Mouse (Mus musculus) cortical plate, adult 2 months (tissue): Measurements from ENCODE around the gene Glis3. TPM values are rescaled to one million over a fixed set of nuclear protein-coding genes. Genes with fewer than 3 reads are reported as not detected.
A peak's percentile ranks its signal among the peaks of the same experiment; 100 is the strongest.

ENCODE experiments used
- H3K27ac ChIP-seq: fragments of 200-500 bp; 2 replicates; pipeline ENCODE4 v1.5.1; 2012; ENCODE audit warnings: low read length, control low read depth, inconsistent platforms; ENCODE audit not compliant: insufficient read depth
- H3K4me1 ChIP-seq: fragments of 200-500 bp; 2 replicates; pipeline ENCODE4 v1.6.1; 2011; ENCODE audit warnings: low read length; ENCODE audit not compliant: control insufficient read depth, insufficient read depth
- H3K4me3 ChIP-seq: fragments of 200-500 bp; 2 replicates; pipeline ENCODE4 v1.5.1; 2011; ENCODE audit warnings: mild to moderate bottlenecking, low read length, control low read depth; ENCODE audit not compliant: insufficient read depth
- CTCF ChIP-seq: fragments of 200-500 bp; IDR thresholded peaks from 2 replicates; pipeline ENCODE4 v1.5.1; 2011; ENCODE audit warnings: mild to moderate bottlenecking, control low read depth, low read length; ENCODE audit not compliant: insufficient read depth; ENCODE audit errors: extremely low read depth
- POLR2A ChIP-seq: fragments of 200-500 bp; IDR thresholded peaks from 2 replicates; pipeline ENCODE4 v1.6.1; 2011; ENCODE audit warnings: mild to moderate bottlenecking, low read length, control low read depth; ENCODE audit not compliant: insufficient read depth; ENCODE audit errors: extremely low read depth
- polyA plus RNA-seq: library from polyadenylated mRNA; depleted of rRNA; stranded (reverse); fragments of >200 nt; gene quantifications from 2 replicates; pipeline ENCODE4 v1.2.3, GENCODE M21; 2012

Gene Glis3
- polyA plus RNA-seq, 1 experiment: 1.9 TPM

DNA sequence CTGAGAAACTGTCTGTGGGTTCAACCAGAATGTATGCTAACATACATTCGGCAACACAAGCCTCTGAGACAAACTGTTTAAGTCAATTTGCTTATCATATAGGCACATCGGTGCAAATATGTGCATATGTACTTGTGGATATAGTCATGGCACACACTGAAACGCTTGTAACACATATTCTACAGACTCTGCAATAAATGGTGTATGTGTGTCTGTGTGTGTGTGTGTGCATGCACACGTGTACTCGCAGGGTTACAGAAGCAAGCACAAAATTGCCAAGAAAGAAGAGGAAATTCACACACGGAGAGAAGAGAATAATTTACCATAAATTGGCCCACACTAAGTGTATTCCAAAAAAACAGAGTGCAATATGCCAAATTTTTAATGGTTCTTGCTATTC lies 312.6 kb downstream of the Glis3 start:
- TF ChIP-seq CTCF (no peak), POLR2A (no peak)
- Histone ChIP-seq H3K4me1 (no peaks in the 10 kb centered on the region), H3K4me3 (no peak overlapping the region), H3K27ac (no peak overlapping the region)

DNA sequence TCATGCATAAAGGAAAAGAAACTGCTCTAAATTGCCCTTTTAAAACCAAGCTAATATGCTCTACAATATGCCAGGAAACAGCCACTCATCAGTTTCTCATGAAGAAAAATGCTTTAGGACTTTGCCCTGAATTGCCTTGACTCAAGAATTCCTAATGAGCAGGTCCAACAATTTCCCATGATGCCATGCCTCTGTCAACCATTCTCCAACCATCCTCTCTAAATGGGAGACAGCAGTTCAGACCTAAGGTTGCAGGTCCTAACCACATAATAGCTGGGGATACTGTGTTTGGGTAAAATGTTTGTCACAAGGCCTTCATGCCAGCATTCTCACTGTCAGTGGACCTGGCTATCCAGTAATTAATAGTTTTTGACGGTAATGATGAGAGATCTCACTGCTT lies 313.1 kb downstream of the Glis3 start:
- no peak overlapping the region for H3K27ac ChIP-seq
- H3K4me3 ChIP-seq: no peak overlapping the region
- TF ChIP-seq CTCF (no peak), POLR2A (no peak)
- no peaks in the 10 kb centered on the region for H3K4me1 ChIP-seq

DNA sequence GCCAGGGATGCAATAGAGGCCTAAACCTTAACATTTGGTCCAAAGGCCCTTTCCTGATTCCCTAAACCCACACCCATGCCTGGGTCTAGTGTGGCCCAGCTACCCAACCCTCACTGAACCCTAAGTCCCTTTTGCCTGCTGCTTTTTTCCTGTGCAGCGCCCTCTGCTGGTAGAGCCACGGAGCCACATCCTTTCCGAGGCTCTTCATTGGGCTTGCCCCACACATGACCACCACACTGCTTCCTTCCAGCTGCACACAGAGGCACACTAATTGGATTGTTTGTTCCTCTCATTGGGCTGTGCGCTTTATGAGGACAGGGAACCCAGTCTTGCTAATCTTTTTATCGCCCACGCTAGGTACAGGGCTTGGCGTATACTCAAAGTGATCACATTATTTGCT lies 314.0 kb downstream of the Glis3 start:
- Histone ChIP-seq H3K4me3 (no peak overlapping the region), H3K4me1 (no peaks in the 10 kb centered on the region), H3K27ac (no peak overlapping the region)
- no peak for TF ChIP-seq POLR2A
- TF ChIP-seq CTCF: peak; percentile 39

DNA sequence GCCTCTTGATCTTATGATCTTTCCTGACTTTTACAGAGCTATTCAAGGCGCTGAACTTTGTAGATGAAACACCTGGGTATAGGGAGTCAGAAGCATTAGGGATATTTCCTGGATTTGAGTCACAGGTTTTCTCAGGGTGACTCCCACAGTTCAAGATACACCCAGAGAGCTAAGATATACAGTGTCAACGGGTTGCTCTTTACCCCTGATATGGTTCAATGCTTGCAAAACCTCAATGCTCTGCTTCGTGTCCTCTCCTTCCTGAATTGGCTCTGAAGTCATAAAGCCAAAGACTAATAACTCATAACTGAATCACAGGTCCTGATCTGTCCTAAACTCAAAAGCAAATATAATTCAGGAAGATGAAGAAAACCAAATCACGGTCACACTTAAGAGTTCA lies 319.0 kb downstream of the Glis3 start:
- no peak overlapping the region for H3K4me3 ChIP-seq

DNA sequence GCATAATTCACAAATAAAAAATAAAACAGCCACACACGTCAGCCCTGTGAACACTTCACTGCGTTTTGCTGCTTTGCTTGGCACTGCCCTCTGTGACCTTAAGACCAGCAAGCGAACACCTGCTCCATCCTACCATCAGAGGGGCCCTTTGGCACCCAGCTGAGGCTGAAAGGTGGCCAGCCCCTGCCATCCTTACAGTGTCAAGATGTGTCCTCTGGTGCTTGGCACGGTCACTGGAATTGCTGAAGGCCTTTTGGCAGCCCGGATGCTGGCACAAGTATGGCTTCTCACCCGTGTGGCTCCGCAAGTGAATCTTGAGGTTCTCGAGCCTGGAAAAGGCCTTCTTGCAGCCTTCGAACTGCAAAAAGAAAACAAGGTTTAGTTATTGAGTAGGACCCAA lies 322.3 kb downstream of the Glis3 start:
- Histone ChIP-seq H3K4me1 (no peaks in the 10 kb centered on the region; the same call in 1 of the 2 replicates), H3K4me3 (no peak overlapping the region), H3K27ac (no peak overlapping the region)
- no peak for TF ChIP-seq CTCF
- no peak for TF ChIP-seq POLR2A

More for the DNA sequence above, 319.0 kb downstream of the Glis3 start:
- Histone ChIP-seq H3K27ac (no peak overlapping the region), H3K4me1 (no peaks in the 10 kb centered on the region; the same call in 1 of the 2 replicates)
- TF ChIP-seq CTCF (no peak), POLR2A (no peak)

DNA sequence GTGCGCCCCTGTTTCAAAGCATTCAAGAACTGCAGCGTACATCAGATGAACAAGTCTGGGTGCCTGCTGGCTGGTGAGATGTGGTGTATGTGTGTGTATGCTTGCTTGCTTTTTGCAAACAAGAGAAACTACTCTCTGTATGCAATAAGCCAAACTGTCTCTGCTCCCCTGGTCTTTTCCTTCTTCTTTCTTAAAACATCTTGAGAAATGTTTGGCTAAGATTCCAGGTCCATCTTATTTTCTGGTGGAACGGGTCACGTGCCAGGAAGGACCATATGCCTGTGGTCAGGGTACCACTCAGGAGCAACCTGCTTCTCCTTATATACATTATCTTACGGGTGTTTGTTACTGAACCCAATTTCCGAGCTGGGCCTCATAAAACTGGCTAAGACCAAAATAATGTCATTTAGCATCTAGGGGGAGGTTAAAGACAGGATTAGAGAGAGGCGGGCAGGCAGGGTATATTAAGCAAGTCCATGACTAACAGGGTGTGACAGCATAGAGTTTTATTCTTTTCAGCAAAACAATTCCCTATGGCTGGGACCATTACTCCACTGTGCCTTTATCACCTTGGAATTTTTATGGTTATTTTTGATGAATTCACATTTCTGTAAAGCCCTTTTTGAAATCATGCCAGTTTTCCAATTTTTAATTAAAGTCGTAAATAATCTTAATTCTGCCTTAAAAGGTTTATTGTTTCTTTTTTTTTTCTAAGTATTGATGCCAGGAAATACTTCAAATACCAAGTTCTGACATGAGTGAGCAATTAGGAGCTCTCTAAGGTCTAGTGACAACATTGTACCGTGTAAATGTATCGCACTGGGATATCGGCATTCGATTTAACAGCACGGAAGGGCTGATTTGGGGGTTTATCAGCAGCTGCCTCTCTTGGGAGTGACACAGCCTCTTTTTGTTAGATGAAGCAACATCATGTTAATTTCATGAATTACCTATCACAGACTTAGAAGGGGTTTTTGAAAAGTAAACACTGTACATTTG lies 328.5 kb downstream of the Glis3 start:
- Histone ChIP-seq H3K4me1 (0 out of 2 replicates have a peak, but pooled peaks cover 2% of the 10 kb centered on the region), H3K4me3 (no peak overlapping the region), H3K27ac (no peak overlapping the region)
- TF ChIP-seq CTCF (no peak), POLR2A (no peak)

DNA sequence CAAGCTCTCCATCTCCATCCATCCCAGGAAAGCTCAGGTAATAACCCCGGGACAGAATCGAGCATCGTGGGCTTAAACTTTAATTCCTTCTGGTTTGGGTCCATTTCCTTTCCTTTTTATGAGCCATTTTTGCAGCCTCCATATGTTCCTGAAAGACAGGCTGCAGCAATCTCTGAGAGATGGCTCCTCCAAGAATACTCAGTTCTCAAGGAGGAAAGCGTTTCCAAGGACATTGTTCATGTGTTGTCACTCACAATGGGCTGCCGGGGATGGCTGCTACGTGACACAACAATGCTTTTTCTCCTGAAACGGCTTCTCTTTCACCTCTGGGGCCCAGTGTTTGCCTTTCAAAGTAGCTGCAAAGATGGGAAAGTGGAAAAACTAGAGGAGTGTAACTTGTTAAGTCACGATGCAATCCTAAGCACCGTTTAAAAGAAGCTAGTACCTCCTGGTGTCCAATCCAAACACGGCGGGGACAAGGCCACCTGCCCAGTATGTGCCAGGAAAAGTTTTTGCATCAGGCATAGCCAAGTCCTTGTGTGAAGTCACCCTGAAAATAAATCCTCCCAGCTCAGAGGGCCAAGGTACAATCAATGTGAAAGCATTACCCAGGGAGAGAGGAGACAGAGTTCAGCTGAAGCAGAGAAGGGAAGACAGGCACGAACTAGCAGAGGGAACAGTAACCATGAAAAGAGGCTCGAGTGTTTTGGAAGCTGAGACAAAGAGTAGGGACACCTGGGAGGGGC lies 332.6 kb downstream of the Glis3 start:
- no peak for TF ChIP-seq POLR2A
- TF ChIP-seq CTCF: no peak
- no peak overlapping the region for H3K27ac ChIP-seq
- H3K4me1 ChIP-seq: 0 out of 2 replicates have a peak, but pooled peaks cover 2% of the 10 kb centered on the region
- no peak overlapping the region for H3K4me3 ChIP-seq

DNA sequence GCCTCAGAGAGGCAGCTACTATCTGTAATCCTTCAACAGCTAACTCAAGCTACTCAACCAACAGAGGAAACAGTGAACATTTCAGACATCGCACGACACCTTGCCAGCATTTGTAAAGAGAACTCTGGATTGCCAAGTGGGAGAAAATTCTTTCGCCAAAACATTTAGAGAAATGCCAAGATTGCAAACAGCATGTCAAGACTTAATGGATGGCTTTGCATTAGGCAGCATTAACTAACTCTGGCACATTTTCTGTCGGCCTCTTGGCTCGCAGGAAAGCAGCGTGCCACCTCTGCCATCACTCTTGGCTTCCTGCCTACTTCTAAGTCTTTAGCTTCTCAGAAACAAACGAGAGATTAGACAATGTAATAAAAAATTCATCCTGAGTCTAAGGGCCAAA lies 336.2 kb downstream of the Glis3 start:
- H3K4me1 ChIP-seq: 0 out of 2 replicates have a peak, but pooled peaks cover 2% of the 10 kb centered on the region
- TF ChIP-seq CTCF (no peak), POLR2A (no peak)
- H3K4me3 ChIP-seq: no peak overlapping the region
- no peak overlapping the region for H3K27ac ChIP-seq

DNA sequence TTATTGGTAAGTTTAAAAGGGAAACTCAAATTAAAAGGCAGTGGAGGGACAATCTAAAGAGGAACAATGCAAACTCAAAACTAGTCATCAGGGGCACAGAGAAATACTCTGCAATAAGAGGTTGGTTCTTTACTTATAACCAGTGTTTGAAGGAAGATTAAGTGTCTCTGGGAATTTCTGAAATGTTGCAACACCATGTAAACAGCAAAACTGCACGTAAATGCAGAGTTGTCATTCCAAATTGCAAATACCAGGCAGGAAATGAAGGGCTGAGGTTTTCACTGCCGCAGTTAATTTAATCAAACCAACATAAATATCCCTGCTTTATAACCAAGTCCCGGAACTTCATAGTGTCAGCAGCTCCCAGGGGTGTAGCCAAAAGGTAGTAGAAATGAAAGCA lies 342.3 kb downstream of the Glis3 start:
- TF ChIP-seq CTCF (no peak), POLR2A (no peak)
- Histone ChIP-seq H3K4me3 (no peak overlapping the region), H3K4me1 (no peaks in the 10 kb centered on the region), H3K27ac (no peak overlapping the region)
